ENCODE assay signal across 27 mouse cellular contexts in the genomic region with DNA sequence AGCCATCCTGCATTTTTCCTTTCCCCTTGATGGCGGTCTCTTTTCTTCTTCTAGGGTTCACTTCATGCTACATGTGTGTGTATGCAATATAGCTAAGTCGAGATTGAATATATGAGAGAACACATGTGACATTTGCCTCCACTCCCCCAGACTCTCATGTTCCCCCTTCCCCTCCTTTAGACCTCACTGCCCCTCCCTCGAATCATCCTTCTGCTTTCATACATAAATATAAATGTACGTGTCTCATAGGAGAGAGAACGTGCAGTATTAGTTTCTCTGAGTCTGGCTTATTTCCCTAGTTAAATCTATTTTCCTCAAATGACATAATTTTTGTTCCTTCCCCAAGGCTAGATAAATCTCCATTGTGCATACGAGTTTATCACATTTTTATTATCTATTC.
"Had no signal": no experiment of that assay in that cellular context is flagged by ENCODE, and none has a peak within 500 bp of the region (broad histone marks: within the 10 kb centered on the region; RNA-seq: fewer than 3 reads in every experiment).

No protein-coding gene starts in this region.

- H3K27me3 ChIP-seq: embryonic facial prominence, embryonic 12.5 days; embryonic facial prominence, embryonic 13.5 days; embryonic facial prominence, embryonic 15.5 days; forebrain, embryonic 12.5 days; forebrain, embryonic 13.5 days; forebrain, embryonic 15.5 days had no signal

- H3K4me2 ChIP-seq: embryonic facial prominence, embryonic 12.5 days; embryonic facial prominence, embryonic 13.5 days; embryonic facial prominence, embryonic 15.5 days; forebrain, embryonic 12.5 days; forebrain, embryonic 13.5 days; forebrain, embryonic 15.5 days had no signal

- H3K36me3 ChIP-seq: embryonic facial prominence, embryonic 10.5 days; embryonic facial prominence, embryonic 12.5 days; embryonic facial prominence, embryonic 13.5 days; embryonic facial prominence, embryonic 15.5 days; forebrain, embryonic 10.5 days; forebrain, embryonic 12.5 days; forebrain, embryonic 15.5 days had no signal

- ATAC-seq: forebrain, embryonic 13.5 days; forebrain, embryonic 14.5 days; forebrain, embryonic 15.5 days; forebrain, embryonic 16.5 days; forebrain, postnatal 0 days had no signal

- H3K9ac ChIP-seq: embryonic facial prominence, embryonic 12.5 days; embryonic facial prominence, embryonic 13.5 days; embryonic facial prominence, embryonic 15.5 days; forebrain, embryonic 12.5 days; forebrain, embryonic 13.5 days; forebrain, embryonic 15.5 days; forebrain, postnatal 0 days had no signal

- H3K4me1 ChIP-seq: embryonic facial prominence, embryonic 10.5 days; embryonic facial prominence, embryonic 12.5 days; embryonic facial prominence, embryonic 13.5 days; embryonic facial prominence, embryonic 15.5 days; forebrain, embryonic 10.5 days; forebrain, embryonic 12.5 days; forebrain, embryonic 13.5 days; forebrain, embryonic 15.5 days had no signal

- H3K9me3 ChIP-seq: embryonic facial prominence, embryonic 10.5 days; embryonic facial prominence, embryonic 12.5 days; embryonic facial prominence, embryonic 13.5 days; embryonic facial prominence, embryonic 15.5 days; forebrain, embryonic 10.5 days; forebrain, embryonic 12.5 days; forebrain, embryonic 13.5 days; forebrain, embryonic 15.5 days had no signal

- DNase-seq: cerebellum, adult 2 months; cerebellum, adult 8-10 months; cerebellum, adult 9-10 months; cerebellum, adult 9-11 months; cerebellum, postnatal 10 days; cerebellum, postnatal 14 days; cerebellum, postnatal 25 days; cerebellum, postnatal 36 days; embryo, embryonic 11 days; forebrain, postnatal 0 days; gastrocnemius, adult 2 months; gastrocnemius, postnatal 10 days; gastrocnemius, postnatal 14 days; gastrocnemius, postnatal 25 days; gastrocnemius, postnatal 36 days; heart, adult 18-20 months had no signal

- H3K4me3 ChIP-seq: embryonic facial prominence, embryonic 10.5 days; embryonic facial prominence, embryonic 12.5 days; embryonic facial prominence, embryonic 13.5 days; embryonic facial prominence, embryonic 15.5 days; erythroblast, embryonic 14.5 days; forebrain, embryonic 10.5 days; forebrain, embryonic 12.5 days; forebrain, embryonic 13.5 days; forebrain, embryonic 15.5 days; gastrocnemius, adult 2 months had no signal

- H3K27ac ChIP-seq: embryonic facial prominence, embryonic 10.5 days; embryonic facial prominence, embryonic 12.5 days; embryonic facial prominence, embryonic 13.5 days; embryonic facial prominence, embryonic 15.5 days; forebrain, embryonic 10.5 days; forebrain, embryonic 12.5 days; forebrain, embryonic 13.5 days; forebrain, embryonic 15.5 days; gastrocnemius, adult 2 months had no signal
